Mouse (Mus musculus): Measurements from ENCODE around the gene Taco1. TPM values are rescaled to one million over a fixed set of nuclear protein-coding genes. Genes with fewer than 3 reads are reported as not detected.

Taco1 gene
- polyA plus RNA-seq, 1 experiment from 2014 or later: 8.0 TPM

DNA sequence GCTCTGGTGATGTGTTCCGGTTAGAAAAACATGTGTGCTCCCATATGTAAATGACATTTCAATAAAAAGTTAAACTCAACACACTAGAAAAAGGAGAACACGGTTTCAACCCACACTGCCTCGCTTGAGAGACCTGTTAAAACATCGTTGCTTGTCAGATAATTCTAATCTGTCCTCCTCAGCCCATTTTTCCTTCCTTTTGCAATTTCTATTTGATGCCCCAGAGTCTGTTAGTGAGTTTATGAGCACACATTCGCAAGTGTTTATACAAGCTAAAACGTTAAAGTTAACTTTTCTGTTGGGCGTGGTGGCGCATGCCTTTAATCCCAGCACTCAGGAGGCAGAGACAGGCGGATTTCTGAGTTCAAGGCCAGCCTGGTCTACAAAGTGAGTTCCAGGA is 30.9 kb upstream of the Taco1 start:
- Histone ChIP-seq H3K27ac (ENCODE audit: low read length) (no peak overlapping the region), H3K9ac (ENCODE audit: low read depth, low read length) (no peak overlapping the region), H3K9me3 (replicated peaks; ENCODE audit: control insufficient read depth, low read length, poor library complexity, severe bottlenecking) (no peaks in the 10 kb centered on the region), H3K27me3 (ENCODE audit: control insufficient read depth, insufficient read depth, low read depth, low read length) (no peaks in the 10 kb centered on the region), H3K4me1 (ENCODE audit: control insufficient read depth, insufficient read depth, low read length) (peaks cover 27% of the 10 kb centered on the region), H3K36me3 (ENCODE audit: control insufficient read depth, insufficient read depth, low read length) (no peaks in the 10 kb centered on the region), H3K4me3 (ENCODE audit: low read depth, low read length) (no peak overlapping the region), H3K4me2 (ENCODE audit: low read length) (no peak overlapping the region)
- WGBS: 90% methylated on average over 9 of the region's 9 CpGs
- ATAC-seq: no peak

DNA sequence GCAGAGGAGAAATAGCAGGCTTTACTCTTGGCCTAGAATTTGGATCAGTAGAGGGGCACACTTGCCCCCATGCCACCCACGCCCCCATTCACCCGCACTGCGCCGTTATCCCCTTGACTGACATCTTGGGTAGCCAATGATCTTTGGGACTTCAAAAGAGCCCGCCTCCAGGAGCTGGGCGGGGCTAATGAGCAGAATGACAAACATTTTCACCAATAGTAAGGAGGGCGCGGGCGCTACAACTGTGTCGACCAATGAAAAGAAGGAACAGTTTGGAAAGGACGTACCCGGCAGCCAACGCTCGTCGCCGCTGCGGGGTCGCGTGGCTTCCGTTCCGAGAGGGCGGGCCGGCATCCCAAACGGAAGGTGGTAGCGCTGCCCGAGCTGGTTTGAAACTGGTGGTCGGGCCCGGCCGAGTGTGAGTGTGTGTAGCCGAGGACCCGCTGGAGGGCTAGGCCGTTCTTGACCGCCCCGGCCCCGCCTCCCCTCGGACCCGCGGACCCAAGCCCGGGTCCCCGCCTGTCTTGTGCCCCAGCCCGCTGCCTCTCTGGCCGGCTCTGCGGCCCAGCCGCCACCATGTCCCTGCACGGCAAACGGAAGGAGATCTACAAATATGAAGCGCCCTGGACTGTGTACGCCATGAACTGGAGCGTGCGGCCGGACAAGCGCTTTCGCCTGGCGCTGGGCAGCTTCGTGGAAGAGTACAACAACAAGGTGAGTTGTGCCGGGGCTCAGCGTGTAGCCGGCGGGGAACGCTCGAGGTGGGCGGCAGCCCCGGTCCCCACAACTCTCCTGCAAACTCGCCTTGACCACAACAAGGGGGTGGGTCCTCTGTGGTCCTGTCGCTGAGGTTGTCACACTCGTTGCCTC is 29.1 kb upstream of the Taco1 start, which contains the start of gene Dcaf7:
Dcaf7 (plus strand) TSS at position 325 of the 870 bp plus-strand sequence.
- under 1% methylated on average over 58 of the region's 66 CpGs for WGBS
- Histone ChIP-seq H3K4me1 (ENCODE audit: control insufficient read depth, insufficient read depth, low read length) (peaks cover 33% of the 10 kb centered on the region), H3K4me3 (ENCODE audit: low read depth, low read length) (peak within 1 kb of the TSS; percentile 84), H3K36me3 (ENCODE audit: control insufficient read depth, insufficient read depth, low read length) (no peaks in the 10 kb centered on the region), H3K27ac (ENCODE audit: low read length) (peak within 1 kb of the TSS; percentile 96), H3K27me3 (ENCODE audit: control insufficient read depth, insufficient read depth, low read depth, low read length) (no peaks in the 10 kb centered on the region), H3K4me2 (ENCODE audit: low read length) (peak within 1 kb of the TSS; percentile 76), H3K9ac (ENCODE audit: low read depth, low read length) (peak within 1 kb of the TSS; percentile 87), H3K9me3 (replicated peaks; ENCODE audit: control insufficient read depth, low read length, poor library complexity, severe bottlenecking) (no peaks in the 10 kb centered on the region)
- ATAC-seq: peak; percentile 98

DNA sequence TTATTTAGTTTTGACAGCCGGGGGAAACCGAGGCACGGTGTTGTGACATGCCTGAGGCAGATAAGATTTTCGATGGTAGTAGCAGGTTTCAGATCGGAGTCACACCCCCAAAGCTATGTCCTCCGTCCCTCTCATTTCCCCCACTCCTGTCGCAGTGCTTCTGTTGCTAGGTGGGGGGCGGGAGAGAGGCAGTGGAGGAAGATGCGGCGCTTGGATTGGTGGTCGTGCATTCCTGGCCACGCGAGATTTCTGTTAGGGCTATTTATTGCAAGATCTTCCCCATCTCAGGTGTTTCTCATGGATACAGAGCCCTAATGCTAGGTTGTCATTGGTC is 28.5 kb upstream of the Taco1 start:
- peak; percentile 67 for ATAC-seq
- Histone ChIP-seq H3K9me3 (replicated peaks; ENCODE audit: control insufficient read depth, low read length, poor library complexity, severe bottlenecking) (no peaks in the 10 kb centered on the region), H3K4me2 (ENCODE audit: low read length) (peak overlapping the region; percentile 76), H3K27ac (ENCODE audit: low read length) (peak overlapping the region; percentile 96), H3K4me3 (ENCODE audit: low read depth, low read length) (peak overlapping the region; percentile 84), H3K36me3 (ENCODE audit: control insufficient read depth, insufficient read depth, low read length) (no peaks in the 10 kb centered on the region), H3K27me3 (ENCODE audit: control insufficient read depth, insufficient read depth, low read depth, low read length) (no peaks in the 10 kb centered on the region), H3K4me1 (ENCODE audit: control insufficient read depth, insufficient read depth, low read length) (peaks cover 33% of the 10 kb centered on the region), H3K9ac (ENCODE audit: low read depth, low read length) (peak overlapping the region; percentile 87)
- WGBS: 0% methylated on average over 13 of the region's 13 CpGs

DNA sequence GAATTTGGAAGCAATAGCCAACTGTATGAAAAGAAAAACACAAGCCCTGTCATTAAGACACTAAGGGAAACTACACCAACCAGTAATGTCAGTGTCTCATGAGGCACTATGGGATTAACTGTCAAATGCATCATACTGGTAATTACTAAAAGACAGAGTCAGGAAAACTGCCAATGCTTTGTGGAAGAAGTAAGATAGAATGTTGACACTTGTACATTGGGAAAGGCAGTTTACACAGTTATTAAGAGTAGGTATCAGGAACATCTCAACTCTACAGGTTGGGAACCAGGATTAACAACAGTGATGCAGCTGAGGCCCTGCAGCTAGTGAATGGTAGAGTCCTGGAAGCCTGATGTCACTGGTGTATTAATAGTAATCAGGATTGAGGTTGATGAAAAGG is 21.5 kb upstream of the Taco1 start:
- Histone ChIP-seq H3K4me3 (ENCODE audit: low read depth, low read length) (no peak overlapping the region), H3K27me3 (ENCODE audit: control insufficient read depth, insufficient read depth, low read depth, low read length) (no peaks in the 10 kb centered on the region)

DNA sequence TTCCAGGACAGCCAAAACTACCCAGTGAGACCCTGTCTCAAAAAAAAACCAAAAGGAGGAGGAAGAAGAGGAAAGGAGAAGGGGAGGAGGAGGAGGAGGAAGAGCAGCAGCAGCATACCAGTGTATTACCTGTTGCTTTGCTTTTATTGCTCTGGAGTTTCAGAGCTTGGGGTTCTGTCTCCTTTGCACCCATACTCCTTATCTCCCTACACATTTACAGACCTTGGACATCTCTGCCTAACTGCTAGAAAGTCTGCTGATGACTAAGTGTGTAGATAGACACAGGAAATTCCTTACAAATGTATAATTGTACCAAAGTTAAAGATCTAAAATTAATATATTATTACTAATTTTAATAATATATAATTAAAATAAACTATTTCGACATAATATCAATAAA is 20.6 kb upstream of the Taco1 start:
- Histone ChIP-seq H3K4me1 (ENCODE audit: control insufficient read depth, insufficient read depth, low read length) (peaks cover 5% of the 10 kb centered on the region; the same call in 1 of the 2 replicates), H3K9me3 (replicated peaks; ENCODE audit: control insufficient read depth, low read length, poor library complexity, severe bottlenecking) (no peaks in the 10 kb centered on the region), H3K27me3 (ENCODE audit: control insufficient read depth, insufficient read depth, low read depth, low read length) (no peaks in the 10 kb centered on the region), H3K36me3 (ENCODE audit: control insufficient read depth, insufficient read depth, low read length) (peaks cover 12% of the 10 kb centered on the region; the same call in 1 of the 2 replicates), H3K9ac (ENCODE audit: low read depth, low read length) (no peak overlapping the region), H3K4me3 (ENCODE audit: low read depth, low read length) (no peak overlapping the region), H3K4me2 (ENCODE audit: low read length) (no peak overlapping the region), H3K27ac (ENCODE audit: low read length) (no peak overlapping the region)
- 93% methylated on average over 1 of the region's 1 CpGs for WGBS
- no peak for ATAC-seq

More for the DNA sequence above, 21.5 kb upstream of the Taco1 start:
- peaks cover 12% of the 10 kb centered on the region; the same call in 1 of the 2 replicates for H3K36me3 ChIP-seq (ENCODE audit: control insufficient read depth, insufficient read depth, low read length)
- no peak overlapping the region for H3K4me2 ChIP-seq (ENCODE audit: low read length)
- no peaks in the 10 kb centered on the region for H3K9me3 ChIP-seq (replicated peaks; ENCODE audit: control insufficient read depth, low read length, poor library complexity, severe bottlenecking)
- H3K9ac ChIP-seq (ENCODE audit: low read depth, low read length): no peak overlapping the region
- ATAC-seq: no peak
- no peak overlapping the region for H3K27ac ChIP-seq (ENCODE audit: low read length)
- H3K4me1 ChIP-seq (ENCODE audit: control insufficient read depth, insufficient read depth, low read length): peaks cover 11% of the 10 kb centered on the region

DNA sequence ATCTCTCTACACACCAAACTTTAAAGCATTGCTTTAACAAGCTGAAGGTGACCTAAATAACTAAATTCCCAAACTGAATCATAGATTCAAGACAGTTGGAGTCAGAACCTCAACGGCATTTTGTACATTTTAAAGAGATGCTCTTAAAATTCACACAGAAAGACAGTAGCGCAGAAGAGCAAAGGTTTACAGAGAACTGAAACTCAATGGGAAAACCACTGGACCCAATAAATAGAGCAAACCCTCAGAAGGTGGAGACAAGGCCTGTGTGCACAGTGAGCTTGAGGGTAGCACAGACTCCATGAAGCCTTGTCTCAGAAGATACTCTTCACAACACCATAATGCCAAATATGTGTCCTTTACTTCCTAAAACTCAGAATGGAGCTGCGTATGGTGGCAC is 20.1 kb upstream of the Taco1 start:
- Histone ChIP-seq H3K27ac (ENCODE audit: low read length) (no peak overlapping the region), H3K9ac (ENCODE audit: low read depth, low read length) (no peak overlapping the region), H3K4me1 (ENCODE audit: control insufficient read depth, insufficient read depth, low read length) (no peaks in the 10 kb centered on the region), H3K4me3 (ENCODE audit: low read depth, low read length) (no peak overlapping the region), H3K36me3 (ENCODE audit: control insufficient read depth, insufficient read depth, low read length) (peaks cover 14% of the 10 kb centered on the region; the same call in 1 of the 2 replicates), H3K4me2 (ENCODE audit: low read length) (no peak overlapping the region), H3K27me3 (ENCODE audit: control insufficient read depth, insufficient read depth, low read depth, low read length) (no peaks in the 10 kb centered on the region), H3K9me3 (replicated peaks; ENCODE audit: control insufficient read depth, low read length, poor library complexity, severe bottlenecking) (no peaks in the 10 kb centered on the region)
- WGBS: 91% methylated on average over 3 of the region's 3 CpGs
- no peak for ATAC-seq

DNA sequence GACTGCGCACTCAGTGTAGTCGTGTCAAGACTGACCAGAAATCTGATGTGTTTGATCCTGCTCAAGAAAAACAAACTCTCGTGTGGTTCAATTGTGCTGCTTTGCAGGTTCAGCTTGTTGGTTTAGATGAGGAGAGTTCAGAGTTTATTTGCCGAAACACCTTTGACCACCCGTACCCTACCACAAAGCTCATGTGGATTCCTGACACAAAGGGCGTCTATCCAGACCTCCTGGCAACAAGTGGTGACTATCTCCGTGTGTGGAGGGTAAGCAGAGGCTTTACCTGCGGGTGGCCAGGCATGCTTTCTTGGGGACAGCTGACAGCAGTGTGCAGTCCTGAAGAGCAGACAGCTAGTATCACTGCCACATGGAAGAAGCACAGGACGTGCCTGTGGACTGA is 19.3 kb upstream of the Taco1 start:
- no peak for ATAC-seq
- Histone ChIP-seq H3K4me1 (ENCODE audit: control insufficient read depth, insufficient read depth, low read length) (no peaks in the 10 kb centered on the region), H3K27me3 (ENCODE audit: control insufficient read depth, insufficient read depth, low read depth, low read length) (no peaks in the 10 kb centered on the region), H3K4me3 (ENCODE audit: low read depth, low read length) (no peak overlapping the region), H3K36me3 (ENCODE audit: control insufficient read depth, insufficient read depth, low read length) (peaks cover 22% of the 10 kb centered on the region), H3K9ac (ENCODE audit: low read depth, low read length) (no peak overlapping the region), H3K9me3 (replicated peaks; ENCODE audit: control insufficient read depth, low read length, poor library complexity, severe bottlenecking) (no peaks in the 10 kb centered on the region), H3K27ac (ENCODE audit: low read length) (no peak overlapping the region), H3K4me2 (ENCODE audit: low read length) (no peak overlapping the region)
- WGBS: 87% methylated on average over 9 of the region's 9 CpGs

DNA sequence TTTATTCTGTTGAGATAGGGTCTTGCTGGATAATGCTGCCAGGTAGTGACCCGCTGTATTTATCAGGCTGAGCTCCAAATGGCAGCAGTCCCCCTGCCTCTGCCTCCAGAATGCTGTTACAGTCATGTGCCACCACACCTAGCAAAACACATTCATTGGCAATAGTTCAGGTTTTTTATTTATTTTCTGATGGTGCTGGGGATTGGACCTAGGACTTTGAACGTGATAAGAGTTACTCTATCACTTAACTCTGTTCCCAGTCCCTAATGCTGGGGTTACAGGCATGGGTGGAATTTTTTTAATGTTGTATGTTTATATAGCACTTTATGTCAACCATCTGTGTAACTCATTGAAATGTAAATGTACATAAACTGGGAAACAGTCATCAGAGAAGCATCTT is 11.9 kb upstream of the Taco1 start:
- ATAC-seq: no peak

DNA sequence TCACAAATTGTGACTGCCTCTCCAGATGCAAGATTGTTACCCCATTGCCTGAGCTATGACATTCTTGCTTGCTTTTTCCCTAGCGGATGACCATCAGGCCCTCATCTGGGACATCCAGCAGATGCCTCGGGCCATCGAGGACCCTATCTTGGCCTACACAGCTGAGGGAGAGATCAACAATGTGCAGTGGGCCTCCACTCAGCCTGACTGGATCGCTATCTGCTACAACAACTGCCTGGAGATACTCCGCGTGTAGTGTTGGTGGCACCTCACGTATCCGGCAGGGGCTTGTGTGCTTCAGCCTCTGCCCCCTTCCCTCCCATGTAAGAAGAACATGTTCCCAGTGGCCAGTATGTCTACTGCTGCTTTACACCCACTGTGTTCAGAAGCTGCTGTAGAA is 11.3 kb upstream of the Taco1 start:
- no peak overlapping the region for H3K27ac ChIP-seq (ENCODE audit: low read length)
- WGBS: 96% methylated on average over 8 of the region's 8 CpGs

More for the DNA sequence above, 11.9 kb upstream of the Taco1 start:
- Histone ChIP-seq H3K36me3 (ENCODE audit: control insufficient read depth, insufficient read depth, low read length) (peaks cover 66% of the 10 kb centered on the region), H3K27ac (ENCODE audit: low read length) (no peak overlapping the region), H3K4me2 (ENCODE audit: low read length) (no peak overlapping the region), H3K4me3 (ENCODE audit: low read depth, low read length) (no peak overlapping the region), H3K9ac (ENCODE audit: low read depth, low read length) (no peak overlapping the region), H3K27me3 (ENCODE audit: control insufficient read depth, insufficient read depth, low read depth, low read length) (no peaks in the 10 kb centered on the region), H3K9me3 (replicated peaks; ENCODE audit: control insufficient read depth, low read length, poor library complexity, severe bottlenecking) (no peaks in the 10 kb centered on the region), H3K4me1 (ENCODE audit: control insufficient read depth, insufficient read depth, low read length) (no peaks in the 10 kb centered on the region)
- WGBS: 92% methylated on average over 2 of the region's 2 CpGs

More for the DNA sequence above, 11.3 kb upstream of the Taco1 start:
- no peak overlapping the region for H3K9ac ChIP-seq (ENCODE audit: low read depth, low read length)
- ATAC-seq: no peak
- peaks cover 63% of the 10 kb centered on the region for H3K36me3 ChIP-seq (ENCODE audit: control insufficient read depth, insufficient read depth, low read length)
- H3K4me2 ChIP-seq (ENCODE audit: low read length): no peak overlapping the region
- H3K27me3 ChIP-seq (ENCODE audit: control insufficient read depth, insufficient read depth, low read depth, low read length): no peaks in the 10 kb centered on the region
- H3K4me3 ChIP-seq (ENCODE audit: low read depth, low read length): no peak overlapping the region
- H3K9me3 ChIP-seq (replicated peaks; ENCODE audit: control insufficient read depth, low read length, poor library complexity, severe bottlenecking): no peaks in the 10 kb centered on the region
- H3K4me1 ChIP-seq (ENCODE audit: control insufficient read depth, insufficient read depth, low read length): no peaks in the 10 kb centered on the region

Measured in midbrain, embryonic 16.5 days (tissue).